9 mouse cellular contexts compared by ENCODE assay signal in the genomic region with DNA sequence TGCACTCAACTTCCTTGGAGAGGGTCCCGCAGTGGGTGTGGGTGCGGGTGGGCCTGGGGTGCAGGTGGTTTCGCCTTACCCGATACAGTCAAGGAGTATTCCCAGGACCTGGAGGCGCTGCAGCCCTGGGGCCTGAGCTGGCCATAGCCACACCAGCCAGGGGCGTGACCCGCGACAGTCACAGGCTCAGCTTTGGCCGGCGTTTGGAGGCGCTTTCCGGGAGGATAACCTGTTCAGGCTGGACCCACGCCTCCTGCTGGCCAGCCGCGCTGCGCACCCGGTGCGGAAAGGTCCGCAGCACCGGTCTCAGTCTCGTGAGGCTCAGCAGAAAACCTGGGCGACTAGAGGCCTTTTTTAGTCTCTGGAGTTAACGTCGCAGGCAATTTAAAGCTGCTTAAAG. TPM values are rescaled to one million over a fixed set of nuclear protein-coding genes. Genes with fewer than 3 reads are reported as not detected.
A peak's percentile ranks its signal among the peaks of the same experiment; 100 is the strongest.
DNase-seq lines count a peak whose midpoint lies in the region; ATAC-seq lines count a peak whose summit lies in the region.
"Had no signal": no experiment of that assay in that cellular context is flagged by ENCODE, and none has a peak within 500 bp of the region (broad histone marks: within the 10 kb centered on the region; RNA-seq: fewer than 3 reads in every experiment).

No protein-coding gene starts in this region.

- WGBS in embryonic facial prominence, embryonic 11.5 days, result 3% methylated on average over 24 of the region's 24 CpGs
- WGBS in heart, embryonic 10.5 days, result 3% methylated on average over 24 of the region's 24 CpGs
- 3% methylated on average over 24 of the region's 24 CpGs for WGBS in lung, embryonic 15.5 days

- no peaks in the 10 kb centered on the region for H3K4me1 ChIP-seq in embryonic facial prominence, embryonic 11.5 days (ENCODE audit: control insufficient read depth, insufficient read depth, low read length)
- peaks cover 8% of the 10 kb centered on the region for H3K4me1 ChIP-seq in heart, embryonic 10.5 days
- H3K4me1 ChIP-seq in lung, embryonic 15.5 days, result peaks cover 8% of the 10 kb centered on the region

- ATAC-seq in embryonic facial prominence, embryonic 11.5 days (replicated peaks; ENCODE audit: insufficient number of reproducible peaks, low FRiP score, low TSS enrichment, low read depth), result peak; percentile 63; the same call in 1 of the 2 replicates
- peak; percentile 68; the same call in 1 of the 2 replicates for ATAC-seq in lung, embryonic 15.5 days (ENCODE audit: borderline replicate concordance, extremely low read depth, low FRiP score, low TSS enrichment)

- no peaks in the 10 kb centered on the region for H3K9me3 ChIP-seq in embryonic facial prominence, embryonic 11.5 days (replicated peaks; ENCODE audit: control insufficient read depth, low read length)
- H3K9me3 ChIP-seq in heart, embryonic 10.5 days, result no peaks in the 10 kb centered on the region
- no peaks in the 10 kb centered on the region for H3K9me3 ChIP-seq in lung, embryonic 15.5 days

- H3K36me3 ChIP-seq in embryonic facial prominence, embryonic 11.5 days (replicated peaks; ENCODE audit: control insufficient read depth, insufficient read depth, low read depth, low read length), result no peaks in the 10 kb centered on the region
- no peaks in the 10 kb centered on the region for H3K36me3 ChIP-seq in heart, embryonic 10.5 days
- H3K36me3 ChIP-seq in lung, embryonic 15.5 days, result no peaks in the 10 kb centered on the region

- peak overlapping the region; percentile 9; the same call in 1 of the 2 replicates for H3K9ac ChIP-seq in embryonic facial prominence, embryonic 11.5 days (replicated peaks; ENCODE audit: low read length)
- no peak overlapping the region for H3K9ac ChIP-seq in lung, embryonic 15.5 days

- peak; percentile 26 to 42 for DNase-seq in layer of hippocampus, postnatal 10 days (ENCODE audit: low spot score in 2 of 2)
- DNase-seq in layer of hippocampus, adult 9-11 months, result no peak
- peak; percentile 80 for DNase-seq in embryonic facial prominence, embryonic 11.5 days (ENCODE audit: low spot score)
- peak; percentile 85 for DNase-seq in heart, embryonic 10.5 days (ENCODE audit: low spot score)
- DNase-seq in kidney, adult 8-10 months, result peak; percentile 23 to 65
- peak; percentile 79 for DNase-seq in retina, embryonic 14.5 days (ENCODE audit: low spot score)
- no peak for DNase-seq in spleen, adult 18-20 months

- H3K4me3 ChIP-seq in embryonic facial prominence, embryonic 11.5 days (ENCODE audit: low read depth, low read length), result no peak overlapping the region
- peak overlapping the region; percentile 54 for H3K4me3 ChIP-seq in heart, embryonic 10.5 days
- H3K4me3 ChIP-seq in lung, embryonic 15.5 days, result peak overlapping the region; percentile 15; the same call in 1 of the 2 replicates

- H3K27ac ChIP-seq in embryonic facial prominence, embryonic 11.5 days (replicated peaks; ENCODE audit: low read depth, low read length), result no peak overlapping the region
- no peak overlapping the region for H3K27ac ChIP-seq in heart, embryonic 10.5 days
- no peak overlapping the region for H3K27ac ChIP-seq in lung, embryonic 15.5 days

- H3K27me3 ChIP-seq in embryonic facial prominence, embryonic 11.5 days (ENCODE audit: control insufficient read depth, insufficient read depth, low read length), result no peaks in the 10 kb centered on the region
- peaks cover 35% of the 10 kb centered on the region; the same call in 1 of the 2 replicates for H3K27me3 ChIP-seq in heart, embryonic 10.5 days (ENCODE audit: insufficient read depth, poor library complexity, severe bottlenecking)
- peaks cover 5% of the 10 kb centered on the region; the same call in 1 of the 2 replicates for H3K27me3 ChIP-seq in lung, embryonic 15.5 days

- peak overlapping the region; percentile 53 for H3K4me2 ChIP-seq in embryonic facial prominence, embryonic 11.5 days (ENCODE audit: low read depth, low read length)
- H3K4me2 ChIP-seq in lung, embryonic 15.5 days, result peak overlapping the region; percentile 53

RNA-seq across cellular contexts. Expression of gene Fgg, which starts 12.2 kb away (rescaled TPM):
- not detected for total RNA-seq in layer of hippocampus, postnatal 10 days (2021)
- polyA plus RNA-seq in embryonic facial prominence, embryonic 11.5 days (2014; fragmentation: Nextera tagmentation; extraction: Ambion mirVana), result 0.43 TPM in 1 of 2 replicates, not detected in the other
- 0.70 and 40.7 TPM in 2 replicates for polyA plus RNA-seq in heart, embryonic 10.5 days (2016; fragmentation: Nextera tagmentation; extraction: Ambion mirVana)
- 0.76 and 4.1 TPM in 2 replicates for polyA plus RNA-seq in lung, embryonic 15.5 days (2015; fragmentation: Nextera tagmentation; extraction: Ambion mirVana)
- total RNA-seq: neutrophil, adult 5-6 weeks had no signal

RNA-seq across cellular contexts. Expression of gene Fga, which starts 30.5 kb away (rescaled TPM):
- under 1 TPM in 1 of 2 experiments, not detected in 1; 0.14 TPM for total RNA-seq in layer of hippocampus, postnatal 10 days (2021)
- polyA plus RNA-seq in embryonic facial prominence, embryonic 11.5 days (2014; fragmentation: Nextera tagmentation; extraction: Ambion mirVana), result 0.10 TPM in 1 of 2 replicates, not detected in the other
- polyA plus RNA-seq in heart, embryonic 10.5 days (2016; fragmentation: Nextera tagmentation; extraction: Ambion mirVana), result 0.78 and 22.1 TPM in 2 replicates
- polyA plus RNA-seq in lung, embryonic 15.5 days (2015; fragmentation: Nextera tagmentation; extraction: Ambion mirVana), result 0.79 and 4.0 TPM in 2 replicates
- total RNA-seq: neutrophil, adult 5-6 weeks had no signal

RNA-seq across cellular contexts. Expression of gene Fgb, which starts 54.3 kb away (rescaled TPM):
- total RNA-seq in layer of hippocampus, postnatal 10 days (2021), result not detected
- polyA plus RNA-seq in embryonic facial prominence, embryonic 11.5 days (2014; fragmentation: Nextera tagmentation; extraction: Ambion mirVana), result 0.08 and 0.14 TPM in 2 replicates
- 1.5 and 43.0 TPM in 2 replicates for polyA plus RNA-seq in heart, embryonic 10.5 days (2016; fragmentation: Nextera tagmentation; extraction: Ambion mirVana)
- 0.49 and 2.7 TPM in 2 replicates for polyA plus RNA-seq in lung, embryonic 15.5 days (2015; fragmentation: Nextera tagmentation; extraction: Ambion mirVana)
- total RNA-seq: neutrophil, adult 5-6 weeks had no signal

RNA-seq across cellular contexts. Expression of gene Plrg1, which starts 60.0 kb away (rescaled TPM):
- 10 to 100 TPM; 45.9 to 46.2 TPM for total RNA-seq in layer of hippocampus, postnatal 10 days (2021)
- 141 TPM in 2 replicates for polyA plus RNA-seq in embryonic facial prominence, embryonic 11.5 days (2014; fragmentation: Nextera tagmentation; extraction: Ambion mirVana)
- polyA plus RNA-seq in heart, embryonic 10.5 days (2016; fragmentation: Nextera tagmentation; extraction: Ambion mirVana), result 78.3 and 101 TPM in 2 replicates
- polyA plus RNA-seq in lung, embryonic 15.5 days (2015; fragmentation: Nextera tagmentation; extraction: Ambion mirVana), result 108 and 110 TPM in 2 replicates

Comparison
In these comparisons a context has a peak if more than half of its experiments do, and no peak if none do; other contexts are left out.
1. DNase-seq: peak in layer of hippocampus, postnatal 10 days (2 of 2), embryonic facial prominence, embryonic 11.5 days (single experiment), heart, embryonic 10.5 days (single experiment), kidney, adult 8-10 months (2 of 2) and retina, embryonic 14.5 days (single experiment); none in layer of hippocampus, adult 9-11 months (single experiment) and spleen, adult 18-20 months (0 of 2).